Mouse (Mus musculus): ENCODE data around the gene Intu.

GRCm38 (mm10) chr3:40666861-40667719, 136.0 kb downstream of the Intu start:
- TF ChIP-seq CTCF (IDR thresholded peaks at IDR 0.05; ENCODE audit: borderline replicate concordance, insufficient read depth, low read depth, low read length) (no peak), POLR2A (IDR thresholded peaks at IDR 0.05; ENCODE audit: borderline replicate concordance, insufficient read depth, low read length) (no peak)
